Mouse (Mus musculus): ENCODE data around the gene Fbxl4. TPM values are rescaled to one million over a fixed set of nuclear protein-coding genes. Genes with fewer than 3 reads are reported as not detected.
A peak's percentile ranks its signal among the peaks of the same experiment; 100 is the strongest.

Gene Fbxl4
- total and polyA plus RNA-seq, 3 experiments, result 4.5 TPM; not detected in 1

DNA sequence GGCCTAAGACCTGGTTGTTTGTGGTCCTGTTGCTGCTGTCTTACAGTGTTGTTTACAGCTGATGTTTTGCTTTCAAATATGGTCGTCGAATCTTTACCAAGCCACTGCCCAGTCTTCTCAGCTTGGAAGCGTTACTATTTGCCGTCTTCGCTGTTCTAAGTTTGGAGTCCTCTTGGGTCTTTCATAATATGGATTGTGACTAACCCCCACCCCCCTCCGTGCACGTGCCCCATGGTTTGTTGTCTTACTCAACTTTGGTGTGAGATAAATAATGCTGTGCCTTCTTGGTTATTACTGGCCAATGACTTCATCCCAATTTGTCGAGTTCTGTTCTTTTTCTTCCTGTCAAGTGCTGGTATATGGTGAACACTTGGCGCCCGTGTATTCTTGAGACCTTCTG lies 1.1 kb downstream of the Fbxl4 start:
- Histone ChIP-seq H3K27ac (ENCODE audit: control insufficient read depth, low read depth, low read length) (no peak overlapping the region; the same call in 1 of the 2 replicates), H3K79me2 (ENCODE audit: control insufficient read depth, insufficient read depth, low read length, poor library complexity) (peaks cover 11% of the 10 kb centered on the region), H3K4me1 (ENCODE audit: control insufficient read depth in 1 of 2, insufficient read depth in 2 of 2, low read length in 2 of 2) (peaks cover 4 to 15% of the 10 kb centered on the region in 2 experiments; a peak in 3 of 4 replicates), H3K9ac (ENCODE audit: control insufficient read depth, low read depth, low read length, poor library complexity, severe bottlenecking) (peak overlapping the region; percentile 94), H3K36me3 (ENCODE audit: control insufficient read depth in 1 of 2, insufficient read depth in 2 of 2, low read length in 2 of 2) (peaks cover 0 to 5% of the 10 kb centered on the region in 2 experiments; a peak in 2 of 4 replicates), H3K27me3 (ENCODE audit: control insufficient read depth in 1 of 2, insufficient read depth in 2 of 2, low read length in 2 of 2) (no peaks in the 10 kb centered on the region), H3K4me3 (ENCODE audit: control insufficient read depth in 1 of 2, insufficient read depth in 1 of 2, low read depth in 2 of 2, low read length in 2 of 2) (peak overlapping the region; percentile 91 to 99), H3K9me3 (replicated peaks; ENCODE audit: insufficient read depth, low read length) (no peaks in the 10 kb centered on the region)
- peak; percentile 14 for DNase-seq (ENCODE audit: low read depth, low spot score)
- TF ChIP-seq USF2 (IDR thresholded peaks at IDR 0.05; ENCODE audit: borderline replicate concordance in 1 of 2, insufficient read depth in 1 of 2, low read depth in 1 of 2, low read length in 2 of 2) (no peak), EP300 (IDR thresholded peaks at IDR 0.05; ENCODE audit: low read depth in 1 of 2, low read length in 2 of 2) (no peak), ZKSCAN1 (IDR thresholded peaks at IDR 0.05; ENCODE audit: low read depth, low read length) (no peak), MXI1 (IDR thresholded peaks at IDR 0.05; ENCODE audit: low read depth, low read length) (no peak), ZC3H11A (IDR thresholded peaks at IDR 0.05; ENCODE audit: low read depth, low read length) (no peak), SMC3 (IDR thresholded peaks at IDR 0.05; ENCODE audit: low read depth, low read length) (no peak), TBP (IDR thresholded peaks at IDR 0.05; ENCODE audit: low read depth, low read length) (no peak), JUND (IDR thresholded peaks at IDR 0.05; ENCODE audit: low read depth, low read length) (no peak), HCFC1 (IDR thresholded peaks at IDR 0.05; ENCODE audit: low read depth, low read length) (no peak)

DNA sequence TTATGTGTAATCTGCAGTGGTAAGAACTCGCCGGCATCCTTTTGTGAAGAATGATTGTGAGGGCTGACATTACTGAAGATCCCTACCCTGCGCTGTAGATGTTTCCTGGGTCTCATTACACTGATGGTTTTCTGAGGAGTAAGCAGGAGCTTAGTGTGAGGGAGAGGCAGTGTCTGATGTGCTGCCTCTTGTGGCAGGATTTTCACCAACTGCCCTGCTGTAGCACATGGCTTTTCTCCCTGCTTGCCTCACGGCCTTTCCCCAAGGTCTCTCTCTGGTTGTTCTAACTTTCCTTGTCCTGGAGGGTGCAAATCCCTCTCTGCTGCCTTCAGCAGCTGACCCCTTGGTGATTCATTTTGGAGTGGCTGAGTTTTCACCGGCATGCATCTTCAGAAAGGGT lies 10.0 kb downstream of the Fbxl4 start:
- no peak overlapping the region for H3K9ac ChIP-seq (ENCODE audit: control insufficient read depth, low read depth, low read length, poor library complexity, severe bottlenecking)
- H3K79me2 ChIP-seq (ENCODE audit: control insufficient read depth, insufficient read depth, low read length, poor library complexity), result no peaks in the 10 kb centered on the region
- H3K27me3 ChIP-seq (ENCODE audit: control insufficient read depth in 1 of 2, insufficient read depth in 2 of 2, low read length in 2 of 2), result no peaks in the 10 kb centered on the region
- TF ChIP-seq ELF1 (IDR thresholded peaks at IDR 0.05; ENCODE audit: low read depth, low read length), result no peak
- TF ChIP-seq MYC (IDR thresholded peaks at IDR 0.05; ENCODE audit: low read depth, low read length), result no peak
- no peak for TF ChIP-seq RCOR1 (IDR thresholded peaks at IDR 0.05; ENCODE audit: low read depth, low read length)
- 0 out of 6 replicates have a peak, but pooled peaks of 1 of the 3 experiments have one; percentile 4 for TF ChIP-seq CTCF (IDR thresholded peaks at IDR 0.05 in 2 of 3, conservative IDR thresholded peaks at IDR 0.05 in 1 of 3; ENCODE audit: control insufficient read depth in 1 of 3, insufficient read depth in 1 of 3, low read depth in 2 of 3, low read length in 3 of 3, poor library complexity in 1 of 3, severe bottlenecking in 1 of 3)
- H3K4me1 ChIP-seq (ENCODE audit: control insufficient read depth in 1 of 2, insufficient read depth in 2 of 2, low read length in 2 of 2), result peaks cover 0 to 4% of the 10 kb centered on the region in 2 experiments; a peak in 1 of 4 replicates
- no peaks in the 10 kb centered on the region for H3K9me3 ChIP-seq (replicated peaks; ENCODE audit: insufficient read depth, low read length)
- H3K27ac ChIP-seq (ENCODE audit: control insufficient read depth, low read depth, low read length), result no peak overlapping the region
- H3K4me3 ChIP-seq (ENCODE audit: control insufficient read depth in 1 of 2, insufficient read depth in 1 of 2, low read depth in 2 of 2, low read length in 2 of 2), result no peak overlapping the region
- DNase-seq (ENCODE audit: low read depth, low spot score), result no peak
- H3K36me3 ChIP-seq (ENCODE audit: control insufficient read depth in 1 of 2, insufficient read depth in 2 of 2, low read length in 2 of 2), result no peaks in the 10 kb centered on the region

DNA sequence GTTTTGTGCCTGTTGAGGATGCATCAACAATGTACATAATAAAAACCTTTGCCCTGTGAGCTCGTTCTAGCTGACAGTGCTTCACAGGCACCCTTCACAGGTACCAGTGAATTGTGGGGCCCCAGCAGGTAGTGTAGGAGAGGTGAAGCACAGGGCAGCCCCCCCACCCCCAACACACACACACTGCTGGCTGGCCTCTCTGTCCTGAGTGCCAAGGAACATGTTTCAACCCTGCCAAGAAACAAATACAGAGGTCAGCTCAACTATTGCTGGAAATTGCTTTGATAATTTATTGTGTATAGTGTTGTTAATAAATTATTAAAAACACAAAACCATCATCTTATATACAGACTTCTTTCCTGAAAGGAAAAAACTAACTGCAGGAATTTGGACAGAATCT lies 21.2 kb downstream of the Fbxl4 start:
- Histone ChIP-seq H3K27ac (ENCODE audit: control insufficient read depth, low read depth, low read length) (no peak overlapping the region), H3K27me3 (ENCODE audit: control insufficient read depth in 1 of 2, insufficient read depth in 2 of 2, low read length in 2 of 2) (no peaks in the 10 kb centered on the region), H3K79me2 (ENCODE audit: control insufficient read depth, insufficient read depth, low read length, poor library complexity) (no peaks in the 10 kb centered on the region), H3K9ac (ENCODE audit: control insufficient read depth, low read depth, low read length, poor library complexity, severe bottlenecking) (no peak overlapping the region), H3K4me1 (ENCODE audit: control insufficient read depth in 1 of 2, insufficient read depth in 2 of 2, low read length in 2 of 2) (peaks cover 3 to 6% of the 10 kb centered on the region in 2 experiments; a peak in 2 of 4 replicates), H3K36me3 (ENCODE audit: control insufficient read depth in 1 of 2, insufficient read depth in 2 of 2, low read length in 2 of 2) (peaks cover 0 to 13% of the 10 kb centered on the region in 2 experiments; a peak in 2 of 4 replicates), H3K4me3 (ENCODE audit: control insufficient read depth in 1 of 2, insufficient read depth in 1 of 2, low read depth in 2 of 2, low read length in 2 of 2) (no peak overlapping the region), H3K9me3 (replicated peaks; ENCODE audit: insufficient read depth, low read length) (no peaks in the 10 kb centered on the region)
- no peak for DNase-seq (ENCODE audit: low read depth, low spot score)
- TF ChIP-seq ZNF384 (IDR thresholded peaks at IDR 0.05; ENCODE audit: low read depth, low read length), result no peak
- TF ChIP-seq ETS1 (IDR thresholded peaks at IDR 0.05; ENCODE audit: low read depth, low read length), result no peak
- no peak for TF ChIP-seq RAD21 (IDR thresholded peaks at IDR 0.05; ENCODE audit: low read depth, low read length)
- TF ChIP-seq GATA1 (IDR thresholded peaks at IDR 0.05; ENCODE audit: low read depth, low read length), result no peak
- TF ChIP-seq HCFC1 (IDR thresholded peaks at IDR 0.05; ENCODE audit: low read depth, low read length), result no peak
- TF ChIP-seq KAT2A (conservative IDR thresholded peaks at IDR 0.05; ENCODE audit: low read depth, low read length), result no peak
- TF ChIP-seq USF2 (IDR thresholded peaks at IDR 0.05; ENCODE audit: borderline replicate concordance in 1 of 2, insufficient read depth in 1 of 2, low read depth in 1 of 2, low read length in 2 of 2), result no peak
- no peak for TF ChIP-seq EP300 (IDR thresholded peaks at IDR 0.05; ENCODE audit: low read depth in 1 of 2, low read length in 2 of 2)
- no peak for TF ChIP-seq ZKSCAN1 (IDR thresholded peaks at IDR 0.05; ENCODE audit: low read depth, low read length)
- no peak for TF ChIP-seq JUND (IDR thresholded peaks at IDR 0.05; ENCODE audit: low read depth, low read length)
- no peak for TF ChIP-seq NRF1 (IDR thresholded peaks at IDR 0.05; ENCODE audit: insufficient read depth, low read depth, low read length, poor library complexity, severe bottlenecking)
- TF ChIP-seq ZMIZ1 (IDR thresholded peaks at IDR 0.05; ENCODE audit: low read depth, low read length), result no peak

Data from MEL (cell line).